In the genomic region with DNA sequence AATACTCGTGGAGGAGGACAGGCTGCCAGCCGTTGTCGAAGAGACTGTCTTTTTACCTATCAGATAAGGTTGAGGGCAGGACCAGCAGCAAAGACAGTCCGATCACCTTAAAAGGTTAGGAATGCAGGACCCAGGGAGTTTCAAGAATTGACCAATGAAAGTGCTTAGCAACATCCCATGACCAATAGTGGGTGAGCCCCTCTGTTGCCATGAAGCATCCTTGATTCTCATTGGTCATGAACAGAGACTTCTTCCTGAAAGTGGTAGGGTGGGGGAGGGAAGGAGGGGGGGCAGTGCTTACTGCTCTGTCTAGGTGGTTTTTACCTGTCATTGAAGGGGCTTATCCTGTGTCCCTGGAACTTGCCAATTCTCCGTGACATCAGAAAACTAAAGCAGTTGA, we compare ENCODE assay signal across 8 mouse cellular contexts.
DNase-seq lines count a peak whose midpoint lies in the region; ATAC-seq lines count a peak whose summit lies in the region.

No protein-coding gene starts in this region.

- no peak overlapping the region for H3K9ac ChIP-seq in kidney, embryonic 16.5 days (replicated peaks; ENCODE audit: low read length)
- H3K9ac ChIP-seq in midbrain, embryonic 14.5 days (replicated peaks; ENCODE audit: low read length), result no peak overlapping the region

- ATAC-seq in kidney, embryonic 16.5 days (ENCODE audit: low FRiP score, low TSS enrichment), result peak; percentile 81
- peak; percentile 63; the same call in 1 of the 2 replicates for ATAC-seq in granulocyte monocyte progenitor cell, adult 5-6 weeks (replicated peaks; ENCODE audit: poor library complexity, severe bottlenecking)
- no peak for ATAC-seq in midbrain, embryonic 14.5 days (ENCODE audit: low FRiP score, low TSS enrichment)

- no peak overlapping the region for H3K4me2 ChIP-seq in kidney, embryonic 16.5 days (replicated peaks; ENCODE audit: low read depth, low read length)
- no peak overlapping the region for H3K4me2 ChIP-seq in midbrain, embryonic 14.5 days (ENCODE audit: low read length)

- H3K4me1 ChIP-seq in kidney, embryonic 16.5 days (ENCODE audit: insufficient read depth, low read length), result 0 out of 2 replicates have a peak, but pooled peaks cover 4% of the 10 kb centered on the region
- no peaks in the 10 kb centered on the region for H3K4me1 ChIP-seq in midbrain, embryonic 14.5 days (ENCODE audit: control insufficient read depth, insufficient read depth, low read length)

- no peak for DNase-seq in kidney, postnatal 10 days
- peak; percentile 42 for DNase-seq in MN1 (ENCODE audit: low spot score)
- DNase-seq in midbrain, embryonic 14.5 days, result peak; percentile 31
- no peak for DNase-seq in ovary, adult 18-20 months (ENCODE audit: low spot score)
- no peak for DNase-seq in ovary, postnatal 14 days (ENCODE audit: low spot score)
- no peak for DNase-seq in right cerebral cortex, postnatal 10 days (ENCODE audit: low spot score in 2 of 2)

- H3K36me3 ChIP-seq in kidney, embryonic 16.5 days (ENCODE audit: insufficient read depth, low read length), result no peaks in the 10 kb centered on the region
- H3K36me3 ChIP-seq in midbrain, embryonic 14.5 days (ENCODE audit: control insufficient read depth, insufficient read depth, low read length), result no peaks in the 10 kb centered on the region

- H3K4me3 ChIP-seq in kidney, embryonic 16.5 days (ENCODE audit: low read length), result no peak overlapping the region
- no peak overlapping the region for H3K4me3 ChIP-seq in midbrain, embryonic 14.5 days (replicated peaks; ENCODE audit: low read depth, low read length)

- 44% methylated on average over 5 of the region's 5 CpGs for WGBS in kidney, embryonic 16.5 days
- 39% methylated on average over 5 of the region's 5 CpGs for WGBS in midbrain, embryonic 14.5 days

- no peaks in the 10 kb centered on the region for H3K9me3 ChIP-seq in kidney, embryonic 16.5 days (ENCODE audit: low read length)
- no peaks in the 10 kb centered on the region for H3K9me3 ChIP-seq in midbrain, embryonic 14.5 days (ENCODE audit: control insufficient read depth, low read length)

- H3K27me3 ChIP-seq in kidney, embryonic 16.5 days (ENCODE audit: insufficient read depth, low read length), result peaks cover 18% of the 10 kb centered on the region; the same call in 1 of the 2 replicates
- H3K27me3 ChIP-seq in midbrain, embryonic 14.5 days (ENCODE audit: control insufficient read depth, insufficient read depth, low read length), result no peaks in the 10 kb centered on the region

- H3K27ac ChIP-seq in kidney, embryonic 16.5 days (ENCODE audit: low read length), result no peak overlapping the region
- no peak overlapping the region for H3K27ac ChIP-seq in midbrain, embryonic 14.5 days (replicated peaks; ENCODE audit: low read depth, low read length)

Comparison
In these comparisons a context has a peak if more than half of its experiments do, and no peak if none do; other contexts are left out.
1. DNase-seq: peak in MN1 (single experiment) and midbrain, embryonic 14.5 days (single experiment); none in kidney, postnatal 10 days (single experiment), ovary, adult 18-20 months (single experiment), ovary, postnatal 14 days (single experiment) and right cerebral cortex, postnatal 10 days (0 of 2).